Mouse (Mus musculus) monocyte, adult 59 days (primary cell): Measurements from ENCODE around the gene St6gal2. TPM values are rescaled to one million over a fixed set of nuclear protein-coding genes. Genes with fewer than 3 reads are reported as not detected.

Experiments
- total RNA-seq, 2 experiments: library from RNA; stranded (reverse); gene quantifications; one replicate each; pipeline ENCODE4 v1.2.4; 2023

St6gal2 gene
- not detected for total RNA-seq

DNA sequence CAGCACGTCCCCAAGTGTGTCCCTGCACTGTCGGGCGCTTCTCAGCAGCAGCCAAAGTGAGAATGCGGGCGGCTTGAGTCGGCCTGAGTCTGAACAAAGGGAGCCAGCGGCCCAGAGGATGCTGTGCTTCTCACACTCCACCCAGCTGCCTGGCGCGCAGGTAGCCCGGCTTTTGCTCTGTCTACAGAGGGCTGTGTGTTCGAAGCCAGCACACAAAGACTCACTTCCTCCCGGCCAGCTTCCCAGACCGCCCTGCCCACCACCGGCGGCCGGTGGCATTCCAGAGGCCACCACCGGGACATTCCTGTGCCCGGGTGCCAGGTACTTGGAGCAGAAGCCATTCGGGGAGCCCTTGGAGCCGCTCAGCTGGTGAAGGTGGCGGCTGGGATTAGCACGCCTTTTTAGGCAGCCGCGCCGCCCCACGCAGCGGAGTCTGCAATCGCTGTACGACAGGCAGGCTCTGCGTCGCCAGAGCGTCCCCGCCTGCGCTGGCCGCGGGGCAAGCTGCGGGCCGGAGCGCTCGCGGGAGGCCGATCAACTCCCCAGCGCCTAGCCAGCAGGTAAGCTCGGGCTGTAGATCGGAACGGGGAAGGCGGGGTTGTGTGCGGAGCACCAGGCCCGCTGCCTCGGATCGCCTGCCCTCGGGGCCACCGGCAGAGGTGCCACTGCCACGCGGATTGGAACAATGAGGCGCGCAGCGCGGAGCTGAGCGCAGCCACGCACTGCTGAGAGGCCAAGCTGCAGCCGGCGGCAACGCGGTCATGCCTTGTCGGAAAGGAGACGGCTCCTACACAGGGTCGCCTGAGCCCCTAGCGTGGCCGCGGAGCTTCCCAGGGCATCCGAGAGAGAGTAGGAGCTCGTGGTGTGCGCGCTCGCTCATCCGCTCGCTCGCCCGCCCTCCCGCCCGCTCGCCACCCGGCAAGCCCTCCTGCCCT, at the start of gene St6gal2:
TSS of gene St6gal2 (plus strand) at position 133 of the 935 bp plus-strand sequence.

Other genes with a start within 250 kb of the St6gal2 start
- not detected for gene Vmn2r118, start 179.8 kb downstream of the St6gal2 start, total RNA-seq